Mouse (Mus musculus): ENCODE measurements around the gene Pfdn2. TPM values are rescaled to one million over a fixed set of nuclear protein-coding genes. Genes with fewer than 3 reads are reported as not detected.
"Not testable (repeated sequence)": the region's sequence is repeated elsewhere in the genome, so short reads cannot be mapped to it uniquely, and the experiment has no call there.

Pfdn2 gene
- total and polyA plus RNA-seq, 2 experiments: 13.1 to 26.6 TPM

DNA sequence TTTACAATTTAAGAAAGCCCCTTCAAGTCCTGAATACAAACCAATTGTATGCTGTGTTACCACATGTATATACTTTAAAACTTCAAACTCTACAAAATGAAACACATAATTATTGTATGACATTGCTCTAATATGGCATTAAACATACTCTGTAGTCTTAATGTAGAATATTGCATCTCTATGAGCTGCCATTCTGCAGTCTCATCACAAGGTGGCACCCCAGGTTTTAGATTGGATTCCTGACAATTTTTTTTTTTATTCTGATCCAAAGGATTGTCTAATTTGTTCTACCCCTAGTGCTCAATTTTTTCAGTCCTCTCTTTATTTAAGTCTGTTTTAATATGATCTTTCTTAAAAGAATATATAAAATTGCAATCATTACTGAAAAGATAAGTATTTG is 24.1 kb upstream of the Pfdn2 start:
- Histone ChIP-seq H3K27me3 (ENCODE audit: control insufficient read depth, insufficient read depth, low read length) (no peaks in the 10 kb centered on the region), H3K27ac (replicated peaks; ENCODE audit: insufficient read depth, low read depth, low read length) (no peak overlapping the region), H3K79me2 (ENCODE audit: control insufficient read depth, insufficient read depth, low read length) (no peaks in the 10 kb centered on the region), H3K4me1 (ENCODE audit: control insufficient read depth, insufficient read depth, low read length) (no peaks in the 10 kb centered on the region), H3K9ac (ENCODE audit: low read depth, low read length) (no peak overlapping the region), H3K4me3 (ENCODE audit: insufficient read depth, low read depth, low read length) (no peak overlapping the region), H3K36me3 (ENCODE audit: control insufficient read depth, insufficient read depth, low read length) (no peaks in the 10 kb centered on the region)
- no peak for DNase-seq (ENCODE audit: extremely low read depth, low read depth, low spot score)
- peak; percentile 11; the same call in 1 of the 2 replicates for TF ChIP-seq CTCF (IDR thresholded peaks at IDR 0.05; ENCODE audit: low read depth, low read length)
- no peak for TF ChIP-seq POLR2A (IDR thresholded peaks at IDR 0.05; ENCODE audit: extremely low read depth, insufficient read depth, low read length)

DNA sequence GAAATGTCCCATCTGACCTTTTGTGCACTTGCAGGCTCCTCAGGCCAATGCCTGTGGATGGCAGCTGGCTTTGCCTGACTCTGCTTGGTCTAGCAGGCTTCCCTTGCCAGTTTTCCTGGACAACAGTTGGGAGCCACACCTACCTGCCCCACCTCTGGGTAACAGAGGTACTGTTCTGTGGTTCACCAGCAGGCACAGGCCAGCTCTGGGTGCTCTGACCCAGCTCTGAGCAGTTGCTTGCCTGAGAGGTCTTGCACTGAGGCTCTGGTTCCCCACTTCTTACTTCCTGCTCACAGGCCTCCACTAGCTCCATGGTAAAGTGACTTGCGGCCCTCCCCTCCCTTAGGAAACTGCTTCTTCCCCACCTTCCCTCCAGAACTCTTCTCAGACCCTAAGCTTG is 23.5 kb upstream of the Pfdn2 start:
- Histone ChIP-seq H3K36me3 (ENCODE audit: control insufficient read depth, insufficient read depth, low read length) (no peaks in the 10 kb centered on the region), H3K9ac (ENCODE audit: low read depth, low read length) (no peak overlapping the region), H3K4me3 (ENCODE audit: insufficient read depth, low read depth, low read length) (no peak overlapping the region), H3K27me3 (ENCODE audit: control insufficient read depth, insufficient read depth, low read length) (no peaks in the 10 kb centered on the region), H3K79me2 (ENCODE audit: control insufficient read depth, insufficient read depth, low read length) (no peaks in the 10 kb centered on the region), H3K4me1 (ENCODE audit: control insufficient read depth, insufficient read depth, low read length) (no peaks in the 10 kb centered on the region), H3K27ac (replicated peaks; ENCODE audit: insufficient read depth, low read depth, low read length) (no peak overlapping the region)
- 0 out of 2 replicates have a peak, but pooled peaks have one; percentile 4 for TF ChIP-seq CTCF (IDR thresholded peaks at IDR 0.05; ENCODE audit: low read depth, low read length)
- TF ChIP-seq POLR2A (IDR thresholded peaks at IDR 0.05; ENCODE audit: extremely low read depth, insufficient read depth, low read length): no peak
- WGBS: 95% methylated on average over 1 of the region's 1 CpGs
- no peak for DNase-seq (ENCODE audit: extremely low read depth, low read depth, low spot score)

DNA sequence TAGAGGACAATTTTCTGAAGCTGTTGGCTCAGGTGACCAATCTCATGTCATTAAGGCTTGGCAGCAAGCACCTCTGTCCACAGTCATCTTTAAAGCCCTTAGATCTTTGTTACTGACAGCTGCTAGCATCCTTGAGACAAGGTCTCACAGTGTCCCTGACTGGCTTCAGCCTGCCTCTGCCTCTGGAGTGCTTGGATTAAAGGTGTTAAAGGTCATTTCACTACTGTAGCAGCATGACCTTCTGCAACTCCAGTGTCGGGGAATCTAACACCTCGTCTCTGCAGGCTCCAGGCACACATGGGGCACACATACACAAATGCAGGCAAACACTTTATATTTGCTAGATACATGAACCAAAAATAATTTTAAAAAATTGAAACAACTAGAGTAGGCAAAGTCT is 19.9 kb upstream of the Pfdn2 start:
- TF ChIP-seq CTCF (IDR thresholded peaks at IDR 0.05; ENCODE audit: low read depth, low read length) (no peak), POLR2A (IDR thresholded peaks at IDR 0.05; ENCODE audit: extremely low read depth, insufficient read depth, low read length) (no peak)
- no peaks in the 10 kb centered on the region for H3K36me3 ChIP-seq (ENCODE audit: control insufficient read depth, insufficient read depth, low read length)
- no peak overlapping the region for H3K9ac ChIP-seq (ENCODE audit: low read depth, low read length)
- peaks cover 5% of the 10 kb centered on the region for H3K4me1 ChIP-seq (ENCODE audit: control insufficient read depth, insufficient read depth, low read length)
- DNase-seq (ENCODE audit: extremely low read depth, low read depth, low spot score): no peak
- H3K4me3 ChIP-seq (ENCODE audit: insufficient read depth, low read depth, low read length): no peak overlapping the region
- H3K27me3 ChIP-seq (ENCODE audit: control insufficient read depth, insufficient read depth, low read length): no peaks in the 10 kb centered on the region
- H3K79me2 ChIP-seq (ENCODE audit: control insufficient read depth, insufficient read depth, low read length): peaks cover 7% of the 10 kb centered on the region; the same call in 1 of the 2 replicates
- 37% methylated on average over 2 of the region's 2 CpGs for WGBS
- H3K27ac ChIP-seq (replicated peaks; ENCODE audit: insufficient read depth, low read depth, low read length): no peak overlapping the region

DNA sequence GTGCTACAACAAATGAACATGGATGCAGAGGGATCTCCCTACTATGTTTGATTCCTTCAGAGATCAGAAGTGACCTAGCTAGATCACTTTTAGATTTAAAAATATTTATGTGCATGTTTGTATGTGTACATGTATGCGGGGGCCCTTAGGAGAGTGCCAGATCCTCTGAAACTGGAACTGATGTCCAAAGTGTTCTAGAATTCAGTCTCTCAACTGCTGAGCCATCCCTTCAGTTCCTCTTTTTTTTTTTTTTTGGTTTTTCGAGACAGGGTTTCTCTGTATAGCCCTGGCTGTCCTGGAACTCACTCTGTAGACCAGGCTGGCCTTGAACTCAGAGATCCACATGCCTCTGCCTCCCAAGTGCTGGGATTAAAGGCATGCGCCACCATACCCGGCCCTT is 18.9 kb upstream of the Pfdn2 start:
- H3K4me3 ChIP-seq (ENCODE audit: insufficient read depth, low read depth, low read length); H3K27ac ChIP-seq (replicated peaks; ENCODE audit: insufficient read depth, low read depth, low read length); H3K27me3 ChIP-seq (ENCODE audit: control insufficient read depth, insufficient read depth, low read length); H3K36me3 ChIP-seq (ENCODE audit: control insufficient read depth, insufficient read depth, low read length); DNase-seq (ENCODE audit: extremely low read depth, low read depth, low spot score); H3K9ac ChIP-seq (ENCODE audit: low read depth, low read length): not testable (repeated sequence)
- WGBS: 70% methylated on average over 4 of the region's 4 CpGs
- Histone ChIP-seq H3K79me2 (ENCODE audit: control insufficient read depth, insufficient read depth, low read length) (peaks cover 13% of the 10 kb centered on the region; the same call in 1 of the 2 replicates), H3K4me1 (ENCODE audit: control insufficient read depth, insufficient read depth, low read length) (peaks cover 12% of the 10 kb centered on the region)

DNA sequence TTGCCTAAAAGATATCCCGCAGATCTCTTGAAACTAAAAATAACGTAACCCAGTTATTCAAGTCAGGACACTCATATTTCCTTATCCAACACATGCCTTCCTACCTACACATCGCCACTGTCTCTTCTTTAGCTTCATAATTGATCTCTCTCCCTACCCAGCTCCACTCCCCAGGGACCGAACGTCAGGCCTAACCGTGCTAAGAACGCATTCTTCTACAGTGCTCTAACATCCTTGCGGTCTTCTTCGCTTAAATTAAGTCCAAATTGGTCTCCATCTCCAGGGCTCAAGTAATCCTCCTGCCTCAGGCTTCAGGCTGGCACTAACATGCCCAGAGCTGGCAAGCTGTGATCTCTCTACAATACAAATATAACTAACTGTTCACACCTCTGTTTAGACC is 17.2 kb upstream of the Pfdn2 start:
- WGBS: 16% methylated on average over 9 of the region's 9 CpGs
- peaks cover 12% of the 10 kb centered on the region for H3K4me1 ChIP-seq (ENCODE audit: control insufficient read depth, insufficient read depth, low read length)
- DNase-seq (ENCODE audit: extremely low read depth, low read depth, low spot score): no peak

DNA sequence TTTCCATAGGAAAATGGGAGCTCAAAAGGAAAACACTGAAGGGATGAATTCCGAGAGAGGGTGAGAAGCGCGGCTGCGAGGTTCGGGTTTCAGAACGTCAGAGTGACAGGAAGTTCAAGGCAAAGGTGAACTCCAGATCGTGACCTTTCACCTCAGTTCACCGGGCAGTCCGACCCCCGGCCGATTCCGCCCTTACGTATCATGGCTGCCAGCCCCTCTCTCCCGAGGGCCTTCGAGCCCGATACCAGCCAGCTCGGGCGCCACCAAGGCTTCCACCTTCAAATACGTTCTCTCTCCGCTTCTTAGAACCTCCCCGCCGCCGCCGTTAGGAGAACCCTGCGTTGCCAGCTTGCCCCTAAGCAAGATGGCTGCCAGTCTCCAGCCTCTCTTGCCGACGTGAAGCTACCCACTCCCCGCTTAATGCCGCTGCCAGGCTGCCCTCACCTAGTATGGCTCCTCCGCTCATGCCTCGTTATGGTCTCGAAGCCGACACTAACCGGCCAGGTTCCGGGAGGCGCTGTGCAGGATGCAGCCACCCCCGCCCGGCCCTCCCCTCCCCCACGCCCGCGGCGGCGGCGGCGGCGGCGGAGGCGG is 16.5 kb upstream of the Pfdn2 start, which contains the start of gene Dedd:
TSS of gene Dedd (plus strand) at position 307 of the 594 bp plus-strand sequence.
- H3K4me3 ChIP-seq (ENCODE audit: insufficient read depth, low read depth, low read length): peak within 1 kb of the TSS; percentile 98
- H3K79me2 ChIP-seq (ENCODE audit: control insufficient read depth, insufficient read depth, low read length): peaks cover 21% of the 10 kb centered on the region; the same call in 1 of the 2 replicates
- DNase-seq (ENCODE audit: extremely low read depth, low read depth, low spot score): peak; percentile 88
- TF ChIP-seq CTCF (IDR thresholded peaks at IDR 0.05; ENCODE audit: low read depth, low read length) (no peak), POLR2A (IDR thresholded peaks at IDR 0.05; ENCODE audit: extremely low read depth, insufficient read depth, low read length) (0 out of 2 replicates have a peak, but pooled peaks have one; percentile 7)
- H3K27me3 ChIP-seq (ENCODE audit: control insufficient read depth, insufficient read depth, low read length): no peaks in the 10 kb centered on the region
- peak within 1 kb of the TSS; percentile 98 for H3K9ac ChIP-seq (ENCODE audit: low read depth, low read length)
- H3K27ac ChIP-seq (replicated peaks; ENCODE audit: insufficient read depth, low read depth, low read length): peak within 1 kb of the TSS; percentile 94
- H3K4me1 ChIP-seq (ENCODE audit: control insufficient read depth, insufficient read depth, low read length): peaks cover 12% of the 10 kb centered on the region
- peaks cover 2% of the 10 kb centered on the region; the same call in 1 of the 2 replicates for H3K36me3 ChIP-seq (ENCODE audit: control insufficient read depth, insufficient read depth, low read length)
- 1% methylated on average over 42 of the region's 48 CpGs for WGBS

More for the DNA sequence above, 17.2 kb upstream of the Pfdn2 start:
- peaks cover 2% of the 10 kb centered on the region; the same call in 1 of the 2 replicates for H3K36me3 ChIP-seq (ENCODE audit: control insufficient read depth, insufficient read depth, low read length)
- H3K27me3 ChIP-seq (ENCODE audit: control insufficient read depth, insufficient read depth, low read length): no peaks in the 10 kb centered on the region
- H3K79me2 ChIP-seq (ENCODE audit: control insufficient read depth, insufficient read depth, low read length): peaks cover 17% of the 10 kb centered on the region; the same call in 1 of the 2 replicates
- H3K27ac ChIP-seq (replicated peaks; ENCODE audit: insufficient read depth, low read depth, low read length): peak overlapping the region; percentile 94
- peak overlapping the region; percentile 66 for H3K9ac ChIP-seq (ENCODE audit: low read depth, low read length)
- TF ChIP-seq CTCF (IDR thresholded peaks at IDR 0.05; ENCODE audit: low read depth, low read length): no peak
- TF ChIP-seq POLR2A (IDR thresholded peaks at IDR 0.05; ENCODE audit: extremely low read depth, insufficient read depth, low read length): no peak
- H3K4me3 ChIP-seq (ENCODE audit: insufficient read depth, low read depth, low read length): peak overlapping the region; percentile 98
